Mouse (Mus musculus): ENCODE measurements around the gene Ube2d3. TPM values are rescaled to one million over a fixed set of nuclear protein-coding genes. Genes with fewer than 3 reads are reported as not detected.

The Ube2d3 gene
- polyA plus RNA-seq, 1 experiment from 2014 or later = 586 TPM

GRCm38 (mm10) chr3:135515246-135515645 is 77.3 kb downstream of the Ube2d3 start:
- Histone ChIP-seq H3K4me2 (no peak overlapping the region), H3K4me1 (ENCODE audit: insufficient read depth) (no peaks in the 10 kb centered on the region), H3K27ac (ENCODE audit: low read depth) (no peak overlapping the region), H3K4me3 (ENCODE audit: low read depth, low read length) (no peak overlapping the region), H3K36me3 (ENCODE audit: insufficient read depth) (no peaks in the 10 kb centered on the region), H3K27me3 (ENCODE audit: insufficient read depth, low read length) (no peaks in the 10 kb centered on the region), H3K9me3 (ENCODE audit: low read depth, low read length) (no peaks in the 10 kb centered on the region), H3K9ac (no peak overlapping the region)
- no peak for TF ChIP-seq CTCF (IDR thresholded peaks at IDR 0.05; ENCODE audit: low read depth)
- DNase-seq (no peak), ATAC-seq (ENCODE audit: insufficient read depth) (no peak)
- WGBS = 67% methylated on average over 5 of the region's 5 CpGs

- H3K27me3 ChIP-seq (ENCODE audit: insufficient read depth, low read length) = no peaks in the 10 kb centered on the region
- peak; percentile 92 for ATAC-seq (ENCODE audit: insufficient read depth)
- TF ChIP-seq CTCF (IDR thresholded peaks at IDR 0.05; ENCODE audit: low read depth) = no peak
- no peak overlapping the region for H3K9ac ChIP-seq
- no peaks in the 10 kb centered on the region for H3K4me1 ChIP-seq (ENCODE audit: insufficient read depth)
- 28% methylated on average over 6 of the region's 6 CpGs for WGBS
- no peaks in the 10 kb centered on the region for H3K36me3 ChIP-seq (ENCODE audit: insufficient read depth)
- no peaks in the 10 kb centered on the region for H3K9me3 ChIP-seq (ENCODE audit: low read depth, low read length)
- H3K4me2 ChIP-seq = no peak overlapping the region
- 0 out of 2 replicates have a peak overlapping the region, but pooled peaks have one; percentile 5 for H3K27ac ChIP-seq (ENCODE audit: low read depth)
- peak; percentile 83 for DNase-seq
- no peak overlapping the region for H3K4me3 ChIP-seq (ENCODE audit: low read depth, low read length)
Observed at GRCm38 (mm10) chr3:135516891-135517290, 78.9 kb downstream of the Ube2d3 start.

Other genes with a start within 250 kb of the Ube2d3 start
- gene Cenpe, start 225.6 kb upstream of the Ube2d3 start, polyA plus RNA-seq (2014; fragmentation: Nextera tagmentation; extraction: Ambion mirVana) = 39.8 and 43.8 TPM in 2 replicates
- 7.5 and 8.7 TPM in 2 replicates for gene Bdh2, start 156.9 kb upstream of the Ube2d3 start, polyA plus RNA-seq (2014; fragmentation: Nextera tagmentation; extraction: Ambion mirVana)
- 1.1 and 2.2 TPM in 2 replicates for gene Slc9b2, start 130.4 kb upstream of the Ube2d3 start, polyA plus RNA-seq (2014; fragmentation: Nextera tagmentation; extraction: Ambion mirVana)
- gene Slc9b1, start 90.1 kb upstream of the Ube2d3 start, polyA plus RNA-seq (2014; fragmentation: Nextera tagmentation; extraction: Ambion mirVana) = 0.16 and 0.34 TPM in 2 replicates
- 61.5 and 66.6 TPM in 2 replicates for gene Cisd2, start 14.2 kb upstream of the Ube2d3 start, polyA plus RNA-seq (2014; fragmentation: Nextera tagmentation; extraction: Ambion mirVana)
- 10.2 and 10.7 TPM in 2 replicates for gene Manba, start 47.5 kb downstream of the Ube2d3 start, polyA plus RNA-seq (2014; fragmentation: Nextera tagmentation; extraction: Ambion mirVana)

All from lung, embryonic 14.5 days (tissue).